Mouse (Mus musculus) midbrain, embryonic 14.5 days (tissue): ENCODE measurements around the gene Tanc2. TPM values are rescaled to one million over a fixed set of nuclear protein-coding genes. Genes with fewer than 3 reads are reported as not detected.

Source experiments
- ATAC-seq: fragments of 200-750 bp; cut with Nextera tagmentation; 2 replicates; pipeline ENCODE4 v1.8.0; 2017; ENCODE audit warnings: moderate number of reproducible peaks, moderate library complexity; ENCODE audit not compliant: low FRiP score, low TSS enrichment
- DNase-seq: peaks from one replicate; pipeline ENCODE4 v3.0.0-alpha.2; 2015
- H3K27ac ChIP-seq: fragments of 300-500 bp; sonication (generic); replicated peaks from 2 replicates; pipeline ENCODE4 v1.5.1; 2014; ENCODE audit warnings: mild to moderate bottlenecking, low read depth, low read length, moderate library complexity
- H3K27me3 ChIP-seq: fragments of 300-500 bp; sonication (generic); 2 replicates; pipeline ENCODE4 v1.6.1; 2014; ENCODE audit warnings: low read length, control low read depth, mixed read lengths; ENCODE audit not compliant: control insufficient read depth, insufficient read depth
- H3K36me3 ChIP-seq: fragments of 300-500 bp; sonication (generic); 2 replicates; pipeline ENCODE4 v1.6.1; 2014; ENCODE audit warnings: low read length, control low read depth; ENCODE audit not compliant: control insufficient read depth, insufficient read depth
- H3K4me1 ChIP-seq: fragments of 300-500 bp; sonication (generic); 2 replicates; pipeline ENCODE4 v1.6.1; 2014; ENCODE audit warnings: mild to moderate bottlenecking, antibody characterized with exemption, low read length, control low read depth; ENCODE audit not compliant: control insufficient read depth, insufficient read depth
- H3K4me2 ChIP-seq: fragments of 300-500 bp; sonication (generic); 2 replicates; pipeline ENCODE4 v1.6.1; 2014; ENCODE audit warnings: mild to moderate bottlenecking, low read length, moderate library complexity
- H3K4me3 ChIP-seq: fragments of 300-500 bp; sonication (generic); replicated peaks from 2 replicates; pipeline ENCODE4 v1.5.1; 2014; ENCODE audit warnings: low read depth, low read length
- H3K9ac ChIP-seq: fragments of 300-500 bp; sonication (generic); replicated peaks from 2 replicates; pipeline ENCODE4 v1.6.1; 2014; ENCODE audit warnings: mild to moderate bottlenecking, low read length, moderate library complexity
- H3K9me3 ChIP-seq: fragments of 300-500 bp; sonication (generic); 2 replicates; pipeline ENCODE4 v1.6.1; 2016; ENCODE audit warnings: low read length, control low read depth, mixed read lengths; ENCODE audit not compliant: control insufficient read depth
- WGBS: fragments of 180-500 bp; shearing (Covaris S2); extraction: QIAGEN DNeasy Blood & Tissue Kit; methylation state at CpG from one replicate; pipeline ENCODE4 v1.1.7; 2014; 5-methylcytosine and 5-hydroxymethylcytosine counted together
- polyA plus RNA-seq: library from polyadenylated mRNA; unstranded; fragments of >200 nt; fragmentation: Nextera tagmentation; extraction: Ambion mirVana; gene quantifications from 2 replicates; pipeline ENCODE4 v1.2.1, GENCODE M21; 2014

Gene Tanc2
- polyA plus RNA-seq, 1 experiment from 2014 or later = 46.4 TPM

DNA sequence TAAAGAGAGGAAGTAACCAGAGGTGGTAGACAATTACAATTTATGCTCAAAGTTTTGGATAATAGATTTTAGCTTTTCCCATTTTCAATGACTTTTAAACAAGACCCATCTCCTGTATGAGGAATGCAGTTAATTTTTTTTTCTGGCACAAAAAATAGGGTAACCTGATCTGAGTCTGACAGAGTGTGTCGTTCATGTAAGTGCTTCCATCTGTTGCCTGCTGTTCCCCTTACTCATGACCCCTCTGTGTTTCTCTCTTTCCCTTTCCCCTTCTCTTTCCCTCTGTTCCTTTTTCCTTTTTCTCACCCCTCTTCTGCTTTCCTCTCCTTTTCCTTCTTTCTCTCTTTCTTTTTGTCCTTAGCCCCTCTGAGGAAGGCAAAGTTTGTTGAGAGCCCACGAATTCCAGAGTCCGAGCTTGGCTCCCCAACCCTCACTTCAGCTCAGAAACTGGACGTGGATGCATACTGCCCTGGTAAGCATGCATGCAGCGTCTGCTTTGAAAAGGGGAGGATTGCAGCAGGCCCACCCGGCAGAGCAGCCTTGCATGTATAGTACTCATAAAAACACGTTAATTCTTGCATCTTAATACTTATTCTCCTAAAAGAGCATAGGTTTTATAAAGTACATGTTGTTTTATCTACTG, 168.9 kb downstream of the Tanc2 start:
- WGBS = 9% methylated on average over 7 of the region's 7 CpGs
- no peaks in the 10 kb centered on the region for H3K27me3 ChIP-seq
- H3K36me3 ChIP-seq = no peaks in the 10 kb centered on the region
- no peak overlapping the region for H3K4me3 ChIP-seq
- no peak overlapping the region for H3K9ac ChIP-seq
- H3K4me1 ChIP-seq = 0 out of 2 replicates have a peak, but pooled peaks cover 10% of the 10 kb centered on the region
- no peak overlapping the region for H3K27ac ChIP-seq
- DNase-seq (peak; percentile 8), ATAC-seq (no peak)
- H3K9me3 ChIP-seq = no peaks in the 10 kb centered on the region
- no peak overlapping the region for H3K4me2 ChIP-seq

DNA sequence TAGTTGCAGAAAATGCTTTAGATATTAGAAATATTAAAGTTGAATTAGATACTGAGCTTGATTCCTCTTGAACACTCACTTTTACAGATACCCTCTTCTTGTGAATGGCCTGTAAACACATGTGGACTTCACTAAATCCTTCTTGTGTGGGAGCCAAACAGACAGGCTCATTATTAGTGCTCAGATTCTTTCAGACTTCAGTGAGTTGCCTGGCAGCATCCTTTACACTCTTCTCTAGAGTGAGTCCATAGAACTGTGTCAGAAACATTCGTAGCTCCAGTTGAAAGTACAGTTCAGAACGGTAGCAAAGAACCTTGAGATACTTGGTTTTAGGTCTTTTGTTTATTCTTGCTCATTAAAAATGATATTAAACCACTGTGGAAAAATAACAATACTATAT, 169.6 kb downstream of the Tanc2 start:
- ATAC-seq (no peak), DNase-seq (peak; percentile 59)
- H3K9ac ChIP-seq = no peak overlapping the region
- 0 out of 2 replicates have a peak, but pooled peaks cover 10% of the 10 kb centered on the region for H3K4me1 ChIP-seq
- H3K9me3 ChIP-seq = no peaks in the 10 kb centered on the region
- no peak overlapping the region for H3K4me2 ChIP-seq
- no peaks in the 10 kb centered on the region for H3K36me3 ChIP-seq
- 9% methylated on average over 2 of the region's 2 CpGs for WGBS
- no peak overlapping the region for H3K4me3 ChIP-seq
- H3K27ac ChIP-seq = no peak overlapping the region
- no peaks in the 10 kb centered on the region for H3K27me3 ChIP-seq

DNA sequence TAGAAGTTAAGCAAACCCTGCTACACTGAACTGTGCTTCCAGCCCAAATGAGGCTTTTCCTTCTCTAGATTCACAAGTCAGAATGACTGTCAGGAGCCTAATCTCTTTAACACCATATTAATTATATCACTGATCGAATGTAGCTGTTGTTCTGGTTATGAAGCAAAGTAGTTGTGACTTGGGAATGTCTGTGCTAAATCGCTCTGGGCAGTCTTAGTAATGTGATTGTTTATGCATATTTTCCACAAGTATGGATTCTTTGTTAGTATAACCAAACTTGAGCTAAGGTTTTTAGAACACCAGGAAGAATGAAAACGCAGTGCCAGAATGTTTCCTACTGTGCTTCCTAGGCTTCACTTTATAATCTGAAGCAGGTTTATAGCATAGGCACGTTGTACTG, 170.6 kb downstream of the Tanc2 start:
- no peak for ATAC-seq
- Histone ChIP-seq H3K27ac (no peak overlapping the region), H3K4me1 (0 out of 2 replicates have a peak, but pooled peaks cover 10% of the 10 kb centered on the region), H3K4me2 (no peak overlapping the region), H3K9me3 (no peaks in the 10 kb centered on the region), H3K27me3 (no peaks in the 10 kb centered on the region), H3K9ac (no peak overlapping the region), H3K36me3 (no peaks in the 10 kb centered on the region), H3K4me3 (no peak overlapping the region)
- 10% methylated on average over 4 of the region's 4 CpGs for WGBS
- DNase-seq = peak; percentile 9

DNA sequence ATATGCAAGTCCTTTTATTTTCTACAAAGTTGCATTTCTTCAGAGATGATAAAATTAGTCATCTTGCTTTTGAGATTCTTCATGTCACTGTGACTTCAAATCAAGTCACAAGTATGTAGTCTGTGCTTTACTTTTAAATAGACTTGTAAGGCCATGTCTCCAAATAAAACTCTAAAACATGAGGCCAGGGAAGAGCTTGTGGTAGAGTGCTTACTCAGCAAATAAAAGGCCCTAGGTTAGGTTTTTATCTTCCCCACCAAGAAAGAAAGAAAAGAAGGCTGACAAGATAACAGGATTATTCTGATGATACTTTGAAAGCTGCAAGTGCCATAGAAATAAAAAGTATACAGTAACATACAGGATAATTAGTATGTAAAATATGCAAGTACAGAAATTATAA, 188.0 kb downstream of the Tanc2 start:
- no peaks in the 10 kb centered on the region for H3K9me3 ChIP-seq
- no peak overlapping the region for H3K4me2 ChIP-seq
- DNase-seq = no peak
- no peak overlapping the region for H3K4me3 ChIP-seq
- H3K9ac ChIP-seq = no peak overlapping the region
- H3K4me1 ChIP-seq = no peaks in the 10 kb centered on the region
- no peak for ATAC-seq
- no peaks in the 10 kb centered on the region for H3K27me3 ChIP-seq
- H3K27ac ChIP-seq = no peak overlapping the region
- H3K36me3 ChIP-seq = peaks cover 9% of the 10 kb centered on the region

DNA sequence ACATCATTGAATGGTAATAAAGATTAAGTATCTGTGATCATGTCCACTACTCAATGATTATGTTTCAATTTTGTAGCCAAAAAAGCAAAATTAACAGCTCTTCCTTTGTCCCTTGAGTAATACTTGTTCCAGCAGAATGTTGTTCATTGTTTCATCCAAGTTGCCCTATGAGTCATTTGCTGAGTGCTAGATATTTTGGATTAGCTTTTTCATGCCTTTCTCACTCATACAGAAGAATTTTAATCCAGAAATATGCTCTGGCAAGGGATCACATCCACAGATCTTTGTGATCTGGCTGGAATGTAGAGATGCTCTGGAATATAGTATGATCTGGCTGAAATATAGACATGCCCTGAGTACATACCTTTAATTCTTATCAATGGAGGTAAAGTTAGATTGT, 202.7 kb downstream of the Tanc2 start:
- no peaks in the 10 kb centered on the region for H3K4me1 ChIP-seq
- no peak overlapping the region for H3K27ac ChIP-seq
- ATAC-seq = no peak
- no peak overlapping the region for H3K4me3 ChIP-seq
- H3K9me3 ChIP-seq = no peaks in the 10 kb centered on the region
- H3K9ac ChIP-seq = no peak overlapping the region
- H3K4me2 ChIP-seq = no peak overlapping the region
- no peaks in the 10 kb centered on the region for H3K27me3 ChIP-seq
- no peaks in the 10 kb centered on the region for H3K36me3 ChIP-seq
- DNase-seq = no peak

DNA sequence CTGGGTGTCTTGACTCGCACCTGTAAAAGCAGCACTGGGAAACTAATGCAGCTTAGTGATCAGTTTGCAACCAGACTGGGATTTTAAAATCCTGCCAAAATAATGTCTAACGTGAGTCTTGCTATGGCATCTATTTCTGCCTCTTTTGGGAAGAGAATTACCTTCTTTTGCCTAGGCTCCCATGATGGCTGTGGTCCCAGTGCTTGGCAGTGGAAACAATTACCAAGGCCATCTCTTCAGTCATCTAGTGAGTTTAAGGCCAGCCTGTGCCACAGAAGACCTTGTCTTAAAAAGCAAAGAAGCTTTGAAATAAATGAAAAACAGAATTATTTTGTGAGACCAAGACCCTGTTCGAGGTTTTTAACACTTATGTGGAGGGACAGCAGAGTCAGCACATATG, 213.9 kb downstream of the Tanc2 start:
- no peak for DNase-seq
- no peak overlapping the region for H3K4me3 ChIP-seq
- no peak overlapping the region for H3K27ac ChIP-seq
- H3K4me1 ChIP-seq = no peaks in the 10 kb centered on the region
- WGBS = 92% methylated on average over 3 of the region's 3 CpGs
- no peaks in the 10 kb centered on the region for H3K36me3 ChIP-seq
- ATAC-seq = no peak
- no peaks in the 10 kb centered on the region for H3K9me3 ChIP-seq
- H3K27me3 ChIP-seq = no peaks in the 10 kb centered on the region
- H3K9ac ChIP-seq = no peak overlapping the region
- H3K4me2 ChIP-seq = no peak overlapping the region

DNA sequence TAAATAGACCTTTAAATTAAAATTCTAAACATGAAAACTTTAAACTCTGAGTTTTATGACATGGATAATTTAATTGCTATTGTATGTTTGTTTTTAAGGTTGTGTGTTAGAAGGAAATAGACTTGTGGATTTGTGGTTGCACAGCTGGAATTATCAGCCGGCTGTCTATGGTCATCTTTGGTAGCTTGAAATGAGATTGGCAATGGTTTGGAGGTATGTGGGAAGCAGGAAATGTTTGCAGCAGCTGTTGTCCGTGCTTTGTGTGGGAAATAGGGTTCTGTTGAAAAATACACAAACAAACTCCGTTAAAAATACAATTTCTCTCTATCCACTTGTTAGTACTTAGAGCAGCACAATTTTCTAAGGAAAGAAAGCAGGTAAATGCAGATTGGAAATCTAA, 215.0 kb downstream of the Tanc2 start:
- Histone ChIP-seq H3K4me2 (no peak overlapping the region), H3K9ac (no peak overlapping the region), H3K36me3 (no peaks in the 10 kb centered on the region), H3K9me3 (no peaks in the 10 kb centered on the region), H3K4me1 (no peaks in the 10 kb centered on the region), H3K4me3 (no peak overlapping the region), H3K27ac (no peak overlapping the region), H3K27me3 (no peaks in the 10 kb centered on the region)
- 76% methylated on average over 3 of the region's 3 CpGs for WGBS
- no peak for ATAC-seq
- no peak for DNase-seq

DNA sequence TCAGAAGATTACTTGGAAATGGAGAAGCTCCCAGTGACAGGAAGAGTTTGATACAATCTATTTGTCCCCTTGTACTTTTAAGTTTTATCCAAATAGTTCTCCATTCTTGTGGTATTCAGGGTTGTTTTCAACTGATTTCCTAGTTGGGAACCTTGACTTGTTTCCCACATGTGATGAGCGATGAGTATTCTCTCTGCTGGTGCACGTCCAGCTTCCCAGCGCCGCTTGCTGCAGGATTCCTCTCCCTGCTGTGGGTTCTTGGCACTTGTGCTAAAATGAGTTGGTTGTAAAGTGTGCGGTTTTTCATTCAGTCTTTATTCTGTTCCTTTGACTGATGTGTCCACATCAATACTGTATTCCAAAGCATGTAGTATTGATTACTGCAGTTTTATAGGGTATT, 217.3 kb downstream of the Tanc2 start:
- no peak for ATAC-seq
- 91% methylated on average over 5 of the region's 5 CpGs for WGBS
- Histone ChIP-seq H3K4me3 (no peak overlapping the region), H3K27ac (no peak overlapping the region), H3K9me3 (no peaks in the 10 kb centered on the region), H3K36me3 (peaks cover 6% of the 10 kb centered on the region; the same call in 1 of the 2 replicates), H3K4me2 (no peak overlapping the region), H3K4me1 (no peaks in the 10 kb centered on the region), H3K27me3 (no peaks in the 10 kb centered on the region), H3K9ac (no peak overlapping the region)
- DNase-seq = no peak

DNA sequence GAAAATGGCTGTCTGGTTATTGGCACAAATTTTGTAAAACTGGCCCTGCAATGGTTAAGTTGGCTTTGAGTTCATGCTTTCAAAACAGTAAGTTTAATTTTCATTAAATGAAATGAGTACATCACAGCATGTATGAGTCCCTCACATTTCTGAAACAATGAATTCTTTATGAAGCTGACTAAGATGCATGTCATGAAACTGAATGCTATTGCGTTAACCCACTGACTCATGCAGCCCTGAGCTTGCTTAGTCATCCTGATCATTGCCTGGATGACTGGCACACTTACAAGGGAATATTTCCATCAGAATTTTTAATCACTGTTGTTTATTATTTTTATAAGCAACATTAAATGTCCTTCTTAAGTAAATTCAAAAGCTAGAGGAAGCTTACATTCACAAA, 233.5 kb downstream of the Tanc2 start:
- DNase-seq (no peak), ATAC-seq (no peak)
- H3K4me1 ChIP-seq = no peaks in the 10 kb centered on the region
- H3K9me3 ChIP-seq = no peaks in the 10 kb centered on the region
- no peaks in the 10 kb centered on the region for H3K27me3 ChIP-seq
- no peak overlapping the region for H3K4me3 ChIP-seq
- H3K9ac ChIP-seq = no peak overlapping the region
- no peak overlapping the region for H3K4me2 ChIP-seq
- no peaks in the 10 kb centered on the region for H3K36me3 ChIP-seq
- WGBS = 57% methylated on average over 1 of the region's 1 CpGs
- H3K27ac ChIP-seq = no peak overlapping the region
